Mouse (Mus musculus): ENCODE results near the gene Prkar2b.
"Not testable (repeated sequence)": the region's sequence is repeated elsewhere in the genome, so short reads cannot be mapped to it uniquely, and the experiment has no call there.

Prkar2b gene

DNA sequence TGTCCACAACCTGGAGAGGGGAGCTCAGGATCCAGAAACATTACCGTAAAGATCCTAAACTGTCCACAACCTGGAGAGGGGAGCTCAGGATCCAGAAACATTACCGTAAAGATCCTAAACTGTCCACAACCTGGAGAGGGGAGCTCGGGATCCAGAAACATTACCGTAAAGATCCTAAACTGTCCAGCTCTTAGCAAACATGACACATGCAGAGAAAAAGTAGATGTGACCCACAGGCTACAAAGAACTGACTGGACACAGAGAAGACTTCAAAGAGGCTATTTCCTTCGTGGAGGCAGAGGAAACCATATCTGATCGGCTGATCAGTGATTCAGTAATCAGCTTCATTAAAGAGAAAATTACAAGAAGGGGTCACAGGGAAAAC, 51.1 kb downstream of the Prkar2b start:
- not testable (repeated sequence) for DNase-seq (ENCODE audit: low spot score in 2 of 2)

DNA sequence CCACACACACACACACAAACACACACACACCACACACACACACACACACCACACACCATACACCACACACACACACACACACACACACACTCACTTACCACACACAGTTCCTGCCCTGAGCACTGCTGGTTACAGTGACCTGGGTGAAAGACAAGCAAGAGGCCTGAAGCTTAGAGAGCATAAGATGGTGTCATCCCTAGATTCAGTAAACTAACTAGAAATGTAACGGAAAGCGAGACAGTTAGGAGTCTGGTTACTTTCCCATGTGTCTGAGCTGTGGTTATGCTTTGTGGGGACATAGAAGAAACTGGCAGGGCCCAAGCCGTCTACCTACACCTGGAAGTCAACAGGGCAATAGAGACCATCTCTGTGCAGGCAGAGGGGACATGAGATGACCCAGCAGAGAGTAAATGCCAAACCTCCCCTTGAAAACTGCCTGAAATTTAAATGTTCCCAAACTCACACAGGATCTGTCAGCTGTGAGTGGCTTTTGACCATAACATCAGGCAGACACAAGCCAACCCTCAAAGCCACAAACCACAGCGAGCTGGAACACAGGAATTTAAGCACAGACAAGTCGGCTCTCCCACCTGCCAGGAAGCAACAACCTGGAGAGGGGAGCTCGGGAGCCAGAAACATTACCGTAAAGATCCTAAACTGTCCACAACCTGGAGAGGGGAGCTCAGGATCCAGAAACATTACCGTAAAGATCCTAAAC, 51.7 kb downstream of the Prkar2b start:
- DNase-seq (ENCODE audit: low spot score in 2 of 2): no peak

GRCm38 (mm10) chr12:32008728-32009127, 52.4 kb downstream of the Prkar2b start:
- no peak for DNase-seq (ENCODE audit: low spot score in 2 of 2)

DNA sequence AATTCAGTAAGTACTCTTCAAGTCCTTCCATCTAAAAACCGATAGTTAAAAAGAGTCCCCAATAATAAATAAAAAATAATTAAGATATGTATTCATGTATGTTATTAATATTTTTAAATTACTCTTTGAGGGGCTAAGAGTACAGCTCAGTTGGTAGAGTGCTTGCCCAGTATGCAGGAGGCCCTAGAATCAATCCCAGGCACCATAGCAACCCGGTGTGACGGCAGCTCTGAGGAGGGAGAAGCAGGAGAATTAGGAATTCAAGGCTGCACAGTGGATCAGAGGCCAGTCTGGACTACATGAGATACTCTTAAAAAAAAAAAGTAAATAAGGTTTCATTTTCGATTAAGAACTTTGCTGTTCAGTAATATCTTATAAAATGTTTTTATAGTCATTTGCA, 53.5 kb downstream of the Prkar2b start:
- DNase-seq (ENCODE audit: low spot score in 2 of 2): no peak

DNA sequence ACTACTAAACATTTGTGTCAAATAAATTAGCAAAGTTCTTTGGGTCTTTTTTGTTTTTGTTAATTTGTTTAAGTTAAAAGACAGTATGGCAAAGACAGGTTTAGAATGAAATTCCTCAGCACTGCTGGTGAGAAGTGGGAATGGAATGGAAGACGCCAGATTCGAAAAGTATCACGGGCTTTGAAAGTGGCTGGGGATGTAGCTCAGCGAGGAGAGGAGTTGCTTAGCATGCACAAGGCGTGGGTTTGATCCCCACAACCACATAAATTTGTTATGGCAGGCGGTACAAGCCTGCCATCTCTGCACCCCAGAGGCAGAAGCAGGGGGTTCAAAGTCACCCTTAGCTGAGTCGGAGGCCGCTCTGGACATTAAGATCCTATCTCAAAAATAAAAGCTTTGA, 54.1 kb downstream of the Prkar2b start:
- DNase-seq (ENCODE audit: low spot score in 2 of 2): no peak

DNA sequence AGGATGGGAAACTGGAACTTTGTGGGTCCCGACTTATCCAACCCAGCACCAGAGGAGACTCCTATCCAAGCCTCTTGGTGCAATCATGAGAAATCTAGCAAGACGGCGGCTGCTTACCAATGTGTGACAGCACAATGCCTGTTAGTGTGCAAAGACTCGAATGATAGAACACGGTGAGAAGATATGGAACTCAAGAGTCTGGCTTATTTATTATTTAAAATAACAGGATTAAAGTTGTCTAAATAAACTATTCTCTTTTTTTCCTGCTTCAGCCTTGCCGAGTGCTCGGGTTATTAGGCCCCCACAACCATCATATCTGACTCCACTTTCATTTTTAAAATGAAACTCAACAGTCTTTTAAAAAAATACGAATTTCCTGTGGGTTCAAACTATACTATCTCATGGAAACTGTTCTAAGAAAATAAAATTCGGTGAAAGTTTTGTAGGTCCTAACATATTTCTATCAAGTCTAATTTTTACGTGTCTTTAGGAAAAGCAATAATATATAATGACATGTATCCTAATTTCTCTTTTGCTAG, 54.6 kb downstream of the Prkar2b start:
- no peak for DNase-seq (ENCODE audit: low spot score in 2 of 2)

GRCm38 (mm10) chr12:32000464-32000863, 60.6 kb downstream of the Prkar2b start:
- no peak for DNase-seq (ENCODE audit: low spot score in 2 of 2)

DNA sequence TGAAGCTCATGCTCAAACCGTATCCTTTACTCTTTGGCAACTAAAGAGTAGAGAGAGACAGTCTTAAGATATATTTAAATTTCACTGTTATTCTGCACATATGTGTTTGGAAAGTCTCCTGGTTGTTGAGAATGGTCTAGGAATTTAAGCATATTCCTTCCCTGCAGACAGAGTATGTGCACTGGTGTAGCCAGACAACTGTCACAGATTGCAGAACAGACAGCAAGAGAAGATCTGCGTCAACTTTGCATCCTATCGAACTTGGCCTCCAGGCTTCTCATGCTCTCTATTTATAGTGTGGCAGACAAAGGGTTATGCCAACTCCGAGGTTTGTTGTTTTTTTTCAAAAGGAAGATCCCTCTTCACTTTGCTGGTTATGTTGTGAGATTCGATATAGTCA, 62.4 kb downstream of the Prkar2b start:
- DNase-seq (ENCODE audit: low spot score in 2 of 2): no peak

DNA sequence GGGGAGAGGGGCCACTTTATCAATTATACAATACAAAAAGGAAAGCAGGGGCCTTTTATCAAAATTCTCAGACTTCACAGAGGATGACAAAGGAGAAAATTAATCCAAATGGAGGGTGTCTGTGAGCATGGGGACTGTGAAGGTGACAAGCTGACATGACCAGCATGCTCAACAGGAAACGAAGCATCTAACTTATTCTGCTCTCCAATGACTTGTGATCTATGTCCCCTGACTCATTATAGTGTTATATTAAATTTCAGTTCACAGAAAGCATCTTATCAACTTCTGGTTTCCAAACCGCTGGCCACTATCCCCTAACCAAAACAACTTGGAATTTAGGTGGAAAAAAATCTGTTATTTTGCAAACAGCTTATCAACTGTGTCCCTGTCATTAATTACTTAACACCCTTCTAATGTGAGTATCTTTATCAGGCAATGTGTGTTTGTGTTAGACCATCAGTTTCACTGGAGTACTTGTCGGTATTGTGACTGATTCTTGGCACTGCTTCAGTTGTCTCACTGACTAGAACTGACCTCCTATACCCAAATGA, 63.7 kb downstream of the Prkar2b start:
- no peak for DNase-seq (ENCODE audit: low spot score in 2 of 2)

DNA sequence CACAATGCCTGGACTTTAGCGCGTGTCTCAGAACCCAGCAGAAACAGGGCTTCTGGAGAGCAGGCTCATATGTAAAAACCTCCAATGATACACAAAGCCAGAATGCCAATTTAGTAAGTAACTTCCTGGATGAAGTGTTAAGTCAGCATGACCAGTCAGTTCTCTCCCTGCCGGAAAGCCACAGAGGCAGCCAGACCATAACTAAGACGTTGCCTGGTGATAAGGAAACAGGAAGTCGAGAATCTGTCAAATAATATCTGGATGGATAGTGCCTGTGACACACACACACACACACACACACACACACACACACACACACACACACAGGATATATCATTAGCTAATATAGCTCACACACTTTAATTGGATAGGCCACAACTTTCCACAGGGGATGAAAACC, 64.2 kb downstream of the Prkar2b start:
- DNase-seq (ENCODE audit: low spot score in 2 of 2): no peak

- no peak for DNase-seq (ENCODE audit: low spot score in 2 of 2)
Observed at GRCm38 (mm10) chr12:31990575-31990974, 70.5 kb downstream of the Prkar2b start.

DNA sequence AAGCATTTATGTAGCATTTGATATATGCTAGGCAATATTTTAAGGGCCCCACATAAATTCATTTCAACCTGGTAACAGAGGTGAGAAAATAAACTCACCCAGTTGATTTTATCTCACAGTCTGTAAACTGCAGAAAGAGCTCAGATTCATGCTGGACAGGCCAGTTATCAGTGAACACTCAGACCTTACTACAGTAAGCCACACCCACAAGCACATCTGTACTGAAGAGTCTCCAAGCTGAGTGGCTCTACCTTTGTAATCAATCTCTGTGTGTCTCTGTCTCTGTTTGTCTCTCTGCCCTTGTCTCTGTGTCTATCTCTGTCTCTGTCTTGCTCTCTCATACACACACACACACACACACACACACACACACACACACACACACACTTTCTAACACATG, 71.4 kb downstream of the Prkar2b start:
- no peak for DNase-seq (ENCODE audit: low spot score in 2 of 2)

DNA sequence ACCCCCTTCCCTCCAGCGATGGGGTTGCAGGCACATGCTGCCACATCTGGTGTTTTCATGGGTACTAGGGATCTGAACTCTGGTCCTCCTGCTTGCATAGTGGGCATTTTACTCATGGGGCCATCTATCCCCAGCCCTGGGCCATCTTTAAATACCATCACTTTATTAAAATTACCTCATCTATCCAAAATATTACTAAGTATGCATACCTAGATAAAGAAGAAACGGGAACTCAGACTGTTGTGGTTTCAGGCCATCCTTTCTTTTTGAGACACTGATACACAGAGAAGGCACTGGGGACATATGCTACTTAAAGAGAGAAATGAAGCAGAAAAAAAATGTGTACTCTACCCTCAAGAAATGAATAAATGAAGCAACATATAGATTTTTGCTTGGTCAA, 74.6 kb downstream of the Prkar2b start:
- no peak for DNase-seq (ENCODE audit: low spot score in 2 of 2)

DNA sequence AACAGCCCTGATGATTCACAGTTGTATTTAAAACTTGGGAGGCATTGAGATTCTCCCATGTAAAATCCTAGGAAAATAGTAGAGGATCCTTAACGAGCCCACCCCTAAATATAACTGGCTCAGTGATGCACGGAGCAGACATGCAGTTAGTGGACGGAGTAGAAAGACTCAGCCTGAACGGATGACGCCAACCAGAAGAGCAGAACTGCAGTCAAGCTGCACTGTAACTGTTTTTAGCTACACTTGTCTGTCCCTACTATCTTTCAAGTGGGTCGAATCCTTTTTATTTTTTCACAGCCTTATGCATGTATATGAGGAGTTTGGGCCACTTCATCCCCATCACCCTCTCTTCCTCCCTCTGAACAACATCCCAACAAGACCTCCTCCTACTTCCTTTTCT, 75.4 kb downstream of the Prkar2b start:
- no peak for DNase-seq (ENCODE audit: low spot score in 2 of 2)

DNA sequence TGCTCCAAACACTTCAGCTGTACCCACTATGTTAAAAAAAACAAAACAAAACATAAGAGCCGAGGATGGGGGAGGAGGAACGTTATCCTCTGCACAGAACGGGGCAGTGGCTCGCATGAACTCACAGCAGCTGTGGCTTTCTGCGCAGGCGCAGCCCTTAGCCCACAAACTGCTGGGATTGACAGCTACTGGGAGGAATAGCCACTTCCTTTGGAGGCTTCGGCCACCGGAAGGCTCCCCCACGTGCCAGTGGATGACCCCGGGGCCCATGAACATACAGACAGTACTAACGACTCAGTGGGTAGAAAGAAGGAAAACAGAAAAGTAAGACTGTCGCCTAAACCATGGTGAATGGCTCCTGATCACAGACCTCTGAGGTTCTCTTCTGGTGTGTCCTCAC, 76.4 kb downstream of the Prkar2b start:
- DNase-seq (ENCODE audit: low spot score in 2 of 2): no peak

DNA sequence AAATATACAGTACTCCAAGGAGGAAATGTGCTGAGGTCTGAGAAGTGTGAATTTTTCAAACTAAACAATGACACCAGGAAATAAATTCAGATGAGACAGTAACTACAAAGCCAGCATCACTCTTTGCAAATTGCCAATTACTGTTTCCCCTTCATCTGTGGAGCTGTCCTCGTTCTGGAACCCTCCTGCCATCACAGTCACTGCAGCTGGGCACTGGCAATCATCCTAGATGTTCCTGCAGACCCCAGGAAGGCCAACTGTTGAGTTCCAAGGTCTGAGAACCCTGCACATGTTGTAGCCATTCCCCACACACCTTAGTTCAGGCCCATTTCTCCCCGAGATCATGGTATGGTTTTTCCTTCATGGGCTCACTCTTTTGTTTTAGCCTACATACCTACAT, 76.9 kb downstream of the Prkar2b start:
- DNase-seq (ENCODE audit: low spot score in 2 of 2): no peak

GRCm38 (mm10) chr12:31983769-31984168, 77.3 kb downstream of the Prkar2b start:
- DNase-seq (ENCODE audit: low spot score in 2 of 2): no peak

GRCm38 (mm10) chr12:31983238-31983637, 77.9 kb downstream of the Prkar2b start:
- no peak for DNase-seq (ENCODE audit: low spot score in 2 of 2)

- no peak for DNase-seq (ENCODE audit: low spot score in 2 of 2)
Observed at GRCm38 (mm10) chr12:31977613-31978195, 83.4 kb downstream of the Prkar2b start.

- no peak for DNase-seq (ENCODE audit: low spot score in 2 of 2)
Observed at GRCm38 (mm10) chr12:31976544-31976943, 84.6 kb downstream of the Prkar2b start.

GRCm38 (mm10) chr12:31973473-31974172, 87.5 kb downstream of the Prkar2b start:
- no peak for DNase-seq (ENCODE audit: low spot score in 2 of 2)

DNA sequence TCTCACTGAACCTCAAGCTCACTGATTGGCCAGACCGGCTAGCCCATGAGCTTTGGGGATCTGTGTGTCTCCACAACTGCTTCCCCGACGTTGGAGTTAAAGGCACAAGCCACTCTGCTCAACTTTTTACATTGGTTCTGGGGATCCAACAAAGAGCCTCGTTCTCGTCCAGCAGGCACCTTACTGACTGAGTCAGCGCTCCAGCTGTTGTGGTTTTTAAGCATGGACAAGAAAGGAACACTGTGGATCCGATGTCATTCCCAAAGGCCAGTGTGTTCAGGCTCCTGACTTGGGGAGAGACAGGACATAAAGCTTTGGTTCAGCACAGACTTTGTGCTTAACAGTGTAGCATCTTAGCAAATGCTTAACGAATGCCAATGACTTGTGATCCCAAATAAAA, 89.5 kb downstream of the Prkar2b start:
- DNase-seq (ENCODE audit: low spot score in 2 of 2): no peak

DNA sequence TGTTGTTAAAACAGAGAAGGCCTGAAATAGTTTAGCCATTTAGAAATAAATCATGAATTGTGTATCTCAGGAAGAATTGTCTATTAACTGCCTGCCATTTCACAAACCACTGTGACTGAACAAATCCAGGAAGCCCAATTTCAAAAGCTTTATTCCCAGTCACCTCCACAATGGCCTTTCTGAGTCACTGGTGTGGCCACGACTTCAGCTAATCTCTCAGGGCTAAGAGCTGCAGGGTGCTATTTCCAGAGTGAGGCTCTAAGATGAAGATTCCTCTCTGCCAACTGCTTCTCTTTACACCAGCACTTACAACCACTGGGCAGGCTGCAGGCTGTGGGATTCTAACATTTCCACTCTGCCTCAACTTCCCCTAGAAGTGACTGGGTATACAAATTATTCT, 92.0 kb downstream of the Prkar2b start:
- no peak for DNase-seq (ENCODE audit: low spot score in 2 of 2)
